Mouse (Mus musculus): ENCODE measurements around the gene Mat2a. TPM values are rescaled to one million over a fixed set of nuclear protein-coding genes. Genes with fewer than 3 reads are reported as not detected.
"Not testable (repeated sequence)": the region's sequence is repeated elsewhere in the genome, so short reads cannot be mapped to it uniquely, and the experiment has no call there.

Mat2a gene
- total RNA-seq (2022): 100 to 1,000 TPM; 191 to 262 (median 238) TPM

DNA sequence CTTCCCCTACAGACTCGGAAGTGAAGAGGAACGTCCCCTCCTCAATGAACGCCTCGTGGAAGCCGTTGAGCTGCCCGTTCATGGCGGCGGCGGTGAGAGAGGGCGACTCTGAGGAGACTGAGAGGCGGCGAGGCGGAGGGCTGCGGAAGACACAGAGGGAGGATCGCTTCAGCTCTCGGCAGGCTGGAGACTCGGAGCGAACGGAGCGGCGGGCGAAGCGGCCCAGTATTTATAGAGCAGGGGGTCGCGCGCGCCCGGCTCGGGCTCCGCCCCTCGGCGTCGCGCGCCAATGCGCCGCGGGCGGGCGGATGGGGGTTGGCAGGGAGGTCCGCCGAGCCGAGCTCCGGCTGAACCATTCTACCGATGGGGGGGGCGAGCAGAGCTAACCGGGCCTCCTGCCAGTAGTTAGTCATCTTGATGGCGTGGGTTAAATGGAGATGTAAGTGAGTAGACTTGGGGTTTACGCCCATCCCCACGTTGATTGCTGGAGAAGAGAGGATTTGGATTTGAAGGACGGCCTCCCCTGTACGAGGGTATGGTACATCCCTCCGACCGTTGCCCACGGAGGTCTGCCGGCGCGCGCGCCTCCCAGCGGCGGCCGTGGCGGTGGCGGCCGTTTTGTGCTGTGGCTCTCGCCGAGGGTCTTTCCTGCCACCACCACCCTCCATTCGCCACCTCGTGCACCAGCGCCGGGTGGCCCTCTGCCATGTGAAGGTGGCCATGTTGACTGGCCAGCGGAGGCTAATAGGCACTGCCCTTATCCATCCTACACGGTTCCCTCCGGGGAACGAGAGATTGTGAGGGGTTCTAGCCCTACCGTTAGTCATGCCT, at the start of gene Mat2a:
Mat2a (minus strand) TSS at position 204 of the 831 bp plus-strand sequence.
- DNase-seq: peak; percentile 93

DNA sequence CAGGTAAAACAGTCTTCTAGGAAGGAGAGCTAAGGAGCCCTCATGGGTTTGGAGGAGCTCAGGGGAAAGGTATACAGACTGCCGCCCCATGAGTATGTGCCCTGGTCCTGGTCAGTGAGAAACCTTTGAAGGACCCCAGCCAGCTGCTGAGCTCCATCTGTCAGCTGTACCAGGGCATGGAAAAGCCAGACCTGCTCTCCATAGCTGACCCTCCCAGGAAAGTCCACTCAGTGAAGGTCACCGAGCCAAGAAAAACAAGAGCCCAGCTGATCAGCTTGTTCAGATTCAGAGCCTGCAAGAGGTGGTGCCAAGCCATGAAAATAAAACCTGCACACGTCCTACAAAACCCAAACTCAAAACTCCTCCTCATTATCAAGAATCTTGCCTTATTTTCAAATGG, 49.5 kb upstream of the Mat2a start:
- no peak for DNase-seq

DNA sequence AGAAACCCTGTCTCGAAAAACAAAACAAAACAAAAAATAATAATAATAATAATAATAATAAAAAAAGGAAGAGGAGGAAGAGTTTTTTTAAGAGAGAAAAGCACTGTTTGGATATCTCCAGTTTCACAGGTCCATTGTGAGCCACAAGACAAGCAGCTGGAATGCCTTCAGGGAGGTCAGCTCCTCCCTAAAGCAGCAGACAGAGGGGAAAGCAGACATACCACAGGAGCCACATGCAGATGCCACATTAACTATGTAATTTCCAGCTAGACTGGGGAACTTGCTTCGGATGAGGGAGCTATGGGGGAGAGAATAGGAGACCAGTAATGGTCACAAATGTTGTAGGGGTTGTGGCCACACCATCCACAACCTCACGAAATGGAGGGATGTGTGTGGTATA, 47.9 kb upstream of the Mat2a start:
- no peak for DNase-seq

DNA sequence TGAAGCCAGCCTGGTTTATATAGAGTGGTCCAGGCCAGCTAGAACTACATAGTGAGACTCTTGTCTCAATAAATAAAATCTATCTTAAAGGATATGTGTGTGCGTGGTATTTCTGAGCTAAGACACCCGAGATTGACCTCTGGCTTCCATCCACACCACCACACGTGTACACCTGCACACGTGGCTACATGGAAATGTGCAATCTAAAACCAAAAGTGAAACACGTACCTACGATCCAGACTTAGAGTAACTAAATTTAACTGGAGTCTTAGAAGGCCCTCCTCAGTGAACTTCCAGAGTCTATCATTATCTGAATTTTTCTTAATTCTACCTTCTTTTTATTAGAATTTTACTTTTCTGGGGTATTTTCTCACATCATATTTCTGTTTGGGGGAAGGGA, 46.9 kb upstream of the Mat2a start:
- DNase-seq: no peak

DNA sequence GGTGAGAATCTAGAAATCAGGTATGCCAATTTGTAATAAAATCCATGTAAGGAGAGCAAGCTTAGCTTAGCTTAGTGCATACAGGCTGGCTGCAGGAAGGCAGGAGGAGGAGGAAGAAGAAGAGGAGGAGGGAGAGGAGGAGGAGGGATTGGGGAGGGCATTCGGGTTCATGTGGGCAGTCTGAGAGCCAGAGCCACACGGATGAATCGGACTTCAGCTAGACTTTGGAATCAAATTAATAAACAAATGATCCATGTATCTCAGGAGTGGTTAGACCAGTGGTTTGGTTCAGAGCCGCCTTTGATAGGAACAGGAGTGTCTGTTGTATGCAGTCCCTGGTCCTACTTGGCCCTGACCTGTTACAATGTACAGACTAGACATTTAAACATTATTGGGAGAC, 45.5 kb upstream of the Mat2a start:
- DNase-seq: no peak

DNA sequence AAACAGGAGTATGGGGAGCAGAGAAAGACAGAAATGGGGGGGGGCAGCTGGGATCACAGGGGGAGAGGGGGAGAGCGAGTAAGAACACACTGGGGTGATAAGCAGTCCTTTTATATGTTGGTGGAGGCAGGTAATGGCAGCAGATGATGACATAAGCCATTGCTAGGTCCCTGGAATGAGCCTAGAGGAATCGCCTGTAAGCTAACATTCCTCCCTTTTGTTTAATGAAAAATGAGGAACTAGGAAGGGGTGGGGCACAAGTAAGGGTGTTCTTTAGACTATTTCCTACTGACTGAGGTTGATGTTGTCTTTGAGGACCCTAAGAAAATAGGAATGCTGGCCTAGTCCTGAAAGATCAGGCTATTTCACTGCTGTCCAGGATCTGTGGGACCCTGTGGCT, 42.8 kb upstream of the Mat2a start:
- no peak for DNase-seq

DNA sequence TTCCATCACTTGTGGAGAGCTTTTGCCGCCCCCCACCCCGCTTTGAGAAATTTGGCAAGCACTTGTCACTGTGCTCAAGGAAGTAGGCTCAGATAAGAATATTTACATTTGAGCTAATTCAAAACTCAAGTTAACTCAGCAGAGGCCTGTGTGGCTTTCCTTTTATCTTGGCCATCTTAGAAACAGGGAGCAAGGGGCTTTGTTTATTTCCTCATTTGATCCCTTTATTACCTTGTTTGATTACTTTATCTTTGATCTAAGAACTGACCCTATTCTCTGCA, 41.0 kb upstream of the Mat2a start:
- no peak for DNase-seq

DNA sequence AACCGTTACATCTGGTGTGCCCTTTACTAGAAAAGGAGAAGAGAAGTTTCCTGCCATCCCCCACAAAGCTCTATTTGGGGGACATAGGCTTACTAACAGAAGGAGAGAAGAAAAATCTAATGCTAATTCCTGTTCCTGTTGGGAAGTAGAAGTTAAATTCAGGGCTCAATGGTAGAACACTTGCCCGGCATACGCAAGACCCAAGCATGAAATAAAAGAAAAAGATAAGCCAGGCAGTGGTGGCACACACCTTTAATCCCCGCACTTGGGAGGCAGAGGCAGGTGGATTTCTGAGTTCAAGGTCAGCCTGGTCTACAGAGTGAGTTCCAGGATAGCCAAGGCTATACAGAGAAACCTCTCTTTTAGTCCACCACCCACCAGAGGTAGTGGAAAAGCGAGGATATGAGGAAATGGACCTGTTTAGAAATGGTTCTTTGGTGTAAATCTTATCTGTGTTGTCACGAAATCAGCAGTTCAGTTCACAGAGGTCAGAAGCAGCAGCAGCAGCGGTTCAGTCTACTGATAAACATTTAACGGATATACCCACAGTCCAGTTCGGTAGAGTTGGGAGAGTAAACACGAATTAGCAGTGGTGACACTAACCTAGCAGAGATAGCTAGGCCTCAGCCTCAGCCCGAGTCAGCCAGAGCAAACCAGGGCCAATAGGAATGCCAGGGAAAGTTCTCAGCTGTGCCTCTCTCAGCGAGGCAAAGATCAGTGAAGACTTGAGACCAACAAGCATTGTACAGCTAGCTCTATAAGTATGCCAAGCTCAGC, 40.5 kb upstream of the Mat2a start:
- DNase-seq: no peak

DNA sequence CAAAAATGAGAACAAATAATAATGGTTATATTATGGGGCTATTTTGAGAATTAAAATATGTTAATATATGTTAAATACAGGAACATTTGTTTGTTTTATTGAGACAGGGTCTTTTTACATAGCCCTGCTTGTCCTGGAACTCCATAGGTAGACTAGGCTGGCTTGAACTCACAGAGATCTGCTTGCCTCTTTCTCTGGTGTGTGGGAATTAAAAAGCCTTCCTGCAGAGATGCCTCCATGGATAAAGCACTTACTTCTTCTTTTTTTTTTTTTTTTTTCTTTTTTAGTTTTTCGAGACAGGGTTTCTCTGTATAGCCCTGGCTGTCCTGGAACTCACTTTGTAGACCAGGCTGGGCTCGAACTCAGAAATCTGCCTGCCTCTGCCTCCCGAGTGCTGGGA, 39.3 kb upstream of the Mat2a start:
- not testable (repeated sequence) for DNase-seq

DNA sequence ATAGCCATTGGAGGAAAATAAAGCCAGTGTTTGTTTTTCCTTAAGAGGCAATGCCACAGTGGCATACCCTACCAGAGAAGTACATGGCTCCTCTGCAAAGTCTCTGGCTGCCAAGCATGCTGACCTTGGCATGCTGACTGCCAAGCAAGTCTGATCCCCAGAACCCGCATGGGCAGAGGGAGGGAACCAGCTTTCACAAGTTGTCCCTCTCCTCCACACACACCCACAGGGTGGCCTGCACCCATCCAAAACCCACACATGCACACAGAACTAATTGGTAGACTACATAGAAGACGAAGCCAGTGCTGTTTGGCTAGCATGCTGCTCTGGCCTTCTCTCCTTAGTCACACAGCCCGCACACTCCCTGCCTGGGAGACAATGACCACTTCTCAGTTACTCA, 38.3 kb upstream of the Mat2a start:
- DNase-seq: peak; percentile 47

DNA sequence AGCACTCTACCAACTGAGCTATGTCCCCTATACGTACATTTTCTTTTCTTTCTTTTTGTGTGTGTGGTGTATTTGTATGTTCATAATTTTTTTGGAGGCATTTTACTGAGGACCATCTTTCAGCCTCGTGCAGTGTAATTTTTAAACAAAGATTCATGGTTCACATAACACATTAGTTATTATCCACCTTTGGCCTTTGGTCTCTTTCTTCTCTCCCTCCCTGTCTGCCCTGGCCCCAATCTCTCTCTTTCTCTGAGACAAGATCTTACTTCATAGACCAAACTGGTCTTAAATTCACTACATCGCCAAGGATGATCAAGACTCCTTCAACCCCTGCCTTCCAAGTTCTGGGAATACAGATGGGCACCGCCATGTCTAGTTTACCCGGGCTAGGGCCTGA, 37.5 kb upstream of the Mat2a start:
- no peak for DNase-seq

DNA sequence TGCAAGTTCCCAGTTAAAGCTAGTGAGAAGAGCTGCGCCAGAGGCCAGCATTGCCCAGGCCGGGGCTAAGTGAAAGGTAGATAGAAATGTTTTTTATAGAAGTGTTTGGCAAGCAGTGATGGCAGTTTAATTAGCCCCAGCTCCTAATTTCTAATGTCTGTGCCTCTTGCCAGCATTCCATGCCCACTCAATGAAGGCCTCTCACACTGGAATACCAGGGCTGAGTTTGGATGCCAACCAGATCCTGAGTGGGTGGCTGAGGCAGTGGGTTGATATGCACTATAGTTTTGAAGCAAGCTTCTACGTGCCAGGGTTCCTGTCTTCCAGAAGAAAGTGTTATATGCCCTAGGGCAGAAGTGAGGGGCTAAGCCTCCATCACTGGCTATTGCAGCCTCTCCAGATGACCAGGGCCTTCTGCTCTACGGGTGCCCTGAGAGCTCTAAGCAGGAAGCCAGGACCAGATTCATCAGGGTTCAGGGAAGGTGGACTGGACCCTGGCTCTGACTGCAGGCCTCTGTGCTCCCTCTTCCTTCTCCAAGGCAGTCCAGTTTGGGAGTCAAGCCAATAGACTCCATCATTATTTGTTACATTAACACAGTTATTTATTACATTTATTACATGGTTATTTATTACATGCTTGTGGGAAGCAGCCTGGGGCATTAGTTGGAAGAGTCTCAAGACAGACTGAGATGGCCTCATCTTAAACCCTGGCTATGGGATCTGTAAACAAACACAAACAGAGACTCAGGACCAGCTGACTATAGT, 36.0 kb upstream of the Mat2a start:
- DNase-seq: no peak

DNA sequence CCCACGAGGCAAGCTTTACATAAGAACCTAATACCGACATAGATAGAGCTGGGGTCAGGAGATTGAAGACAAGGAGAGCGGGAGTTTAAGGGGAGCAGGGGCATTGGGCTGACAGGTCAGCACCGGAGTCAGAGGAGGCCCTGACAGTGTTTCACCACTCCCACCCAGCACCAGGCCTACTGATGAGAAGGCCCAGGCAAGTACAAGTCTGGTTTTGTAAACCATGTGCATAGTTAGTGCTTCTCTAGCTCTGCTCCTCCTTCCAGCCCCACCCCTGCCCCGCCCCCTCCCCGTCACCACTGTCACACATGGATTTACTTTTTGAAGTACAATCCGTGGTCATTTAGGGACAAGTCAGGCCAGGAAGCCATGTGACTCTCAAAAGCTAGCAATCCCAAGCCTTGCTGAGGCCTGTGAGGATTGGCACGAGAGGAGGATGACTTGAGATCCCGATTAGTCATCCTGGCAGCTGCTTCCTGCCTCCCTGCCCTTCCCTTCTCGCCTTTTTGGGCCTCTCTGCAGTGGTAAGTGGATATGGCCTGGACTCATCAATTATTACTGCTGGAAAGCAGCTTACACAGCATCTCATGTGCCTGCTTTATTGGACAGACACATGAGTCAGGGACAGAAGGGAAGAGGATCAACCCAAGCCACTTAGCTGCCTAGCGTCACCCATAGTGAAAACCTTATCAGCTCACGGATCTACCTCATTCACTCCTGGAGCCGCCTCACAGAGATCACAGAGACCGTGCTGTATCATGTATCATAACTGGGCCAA, 34.1 kb upstream of the Mat2a start:
- DNase-seq: peak; percentile 79

DNA sequence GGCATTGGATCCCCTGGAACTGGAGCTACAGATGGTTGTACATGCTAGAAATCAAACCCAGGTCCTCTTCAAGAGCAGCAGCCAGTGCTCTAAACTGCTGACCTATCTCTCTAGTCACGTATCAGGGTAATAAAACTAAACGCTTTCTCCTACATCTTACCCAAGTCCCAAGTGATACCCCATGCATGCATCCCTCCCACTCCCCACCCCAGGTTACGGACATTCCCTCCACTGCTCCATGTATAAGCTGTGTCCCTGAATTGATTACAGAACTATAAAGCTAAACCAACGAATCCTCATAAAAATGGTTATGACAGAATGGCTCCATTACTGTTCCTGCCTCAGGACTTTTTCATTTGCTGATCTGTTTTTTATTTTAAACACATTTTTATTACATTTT, 26.8 kb upstream of the Mat2a start:
- DNase-seq: no peak

DNA sequence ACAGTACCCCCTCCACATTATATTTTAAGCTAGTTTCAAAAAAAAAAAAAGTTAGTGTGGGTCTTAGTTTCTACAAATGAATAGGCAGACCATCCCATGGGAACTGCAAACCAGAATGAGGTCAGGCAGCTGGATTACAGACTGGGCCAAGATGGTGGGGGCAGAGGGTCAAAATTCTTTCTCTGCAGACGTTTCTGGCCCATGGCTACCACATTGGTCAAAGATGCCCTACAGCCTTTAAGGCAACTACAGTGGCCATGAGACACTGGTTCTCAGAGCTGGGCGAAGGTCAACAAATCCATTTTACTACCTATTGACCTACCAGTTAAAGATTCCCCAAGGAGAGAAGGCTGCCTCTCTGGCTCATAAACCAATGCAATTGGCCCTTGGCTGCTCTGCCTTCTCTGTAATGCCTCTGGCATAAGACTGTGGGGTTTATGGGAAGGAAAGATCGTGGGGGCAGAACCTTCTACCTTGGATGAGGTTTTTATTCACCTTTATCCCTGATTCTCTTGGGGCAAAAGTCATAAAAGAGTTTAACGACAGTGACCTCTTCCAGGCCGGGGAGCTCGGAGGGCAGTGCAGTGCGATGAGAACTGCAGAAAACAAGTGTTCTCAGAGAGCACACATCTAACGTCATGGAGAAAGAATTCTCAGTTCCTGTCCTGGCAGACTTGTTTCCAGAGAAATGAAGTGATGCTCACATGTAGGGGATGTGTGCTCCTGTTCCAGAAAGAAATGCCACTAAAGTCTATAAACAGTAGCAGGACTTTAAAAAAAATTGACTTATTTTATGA, 26.2 kb upstream of the Mat2a start:
- no peak for DNase-seq

DNA sequence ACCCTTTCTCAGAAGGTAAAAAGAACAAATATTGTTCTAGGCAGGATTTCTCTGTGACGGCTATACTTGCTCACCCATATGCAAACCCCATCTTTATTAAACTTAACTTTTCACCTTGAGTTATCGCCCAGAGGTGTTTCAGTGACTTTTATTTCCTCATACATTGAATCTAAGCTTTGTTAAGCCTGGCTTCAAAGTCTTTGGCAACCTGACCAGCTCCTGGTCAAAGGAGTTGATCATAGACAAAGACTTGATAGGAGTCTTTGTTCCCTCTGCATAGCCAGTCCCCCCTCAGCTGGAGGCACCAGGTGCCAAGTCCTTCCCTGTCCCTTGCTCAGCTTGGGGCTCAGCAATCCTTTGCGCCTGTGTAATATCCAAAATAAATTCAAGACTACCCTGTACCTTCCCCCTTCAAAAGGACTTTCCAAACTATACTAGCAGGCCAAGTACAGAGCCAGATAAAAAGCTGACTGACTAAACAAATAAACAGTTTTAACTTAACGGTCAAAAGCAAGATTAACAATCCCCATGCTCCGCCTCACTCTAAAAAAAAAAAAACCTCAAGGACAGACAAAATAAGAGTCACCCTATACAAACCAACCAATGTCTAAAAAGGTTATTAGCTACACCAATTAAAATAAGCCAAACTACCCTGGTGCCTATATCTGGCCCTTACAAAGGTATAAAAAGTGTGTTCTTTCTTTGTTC, 23.3 kb upstream of the Mat2a start:
- DNase-seq: not testable (repeated sequence)

DNA sequence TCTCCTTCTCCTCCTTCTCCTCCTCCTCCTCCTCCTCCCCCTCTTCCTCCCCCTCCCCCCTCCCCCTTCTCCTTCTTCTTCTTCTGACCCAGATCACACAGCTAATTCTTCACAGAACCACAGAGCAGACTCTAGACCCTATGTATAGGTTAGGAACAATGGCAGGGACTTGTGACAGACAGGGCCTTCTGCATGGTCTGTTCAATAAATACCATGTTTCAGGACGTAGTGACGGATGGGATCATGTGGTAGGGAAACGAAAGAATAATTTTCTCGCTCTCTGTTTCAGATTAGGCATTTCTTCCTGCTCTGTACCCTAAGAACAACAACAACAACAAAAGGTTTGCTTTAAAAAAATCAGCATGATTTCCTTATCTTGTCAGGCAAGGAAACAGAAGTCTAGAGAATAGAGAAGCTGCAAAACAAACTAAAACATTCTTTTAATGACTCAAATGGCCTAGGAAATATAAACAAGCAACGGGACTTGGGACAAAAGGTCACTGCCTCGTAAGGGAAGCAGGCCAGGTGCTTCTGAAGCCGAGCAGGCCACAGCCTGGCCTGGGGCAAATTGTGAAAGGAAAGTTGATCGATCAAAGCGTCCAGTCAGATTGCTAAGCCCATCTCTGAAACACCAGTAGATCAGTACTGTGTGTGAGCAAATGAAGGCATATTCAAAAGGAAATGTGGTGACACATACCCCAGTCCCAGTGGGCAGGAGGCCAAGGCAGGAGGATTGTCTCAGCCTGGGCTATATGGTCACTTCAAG, 20.9 kb upstream of the Mat2a start:
- DNase-seq: no peak

DNA sequence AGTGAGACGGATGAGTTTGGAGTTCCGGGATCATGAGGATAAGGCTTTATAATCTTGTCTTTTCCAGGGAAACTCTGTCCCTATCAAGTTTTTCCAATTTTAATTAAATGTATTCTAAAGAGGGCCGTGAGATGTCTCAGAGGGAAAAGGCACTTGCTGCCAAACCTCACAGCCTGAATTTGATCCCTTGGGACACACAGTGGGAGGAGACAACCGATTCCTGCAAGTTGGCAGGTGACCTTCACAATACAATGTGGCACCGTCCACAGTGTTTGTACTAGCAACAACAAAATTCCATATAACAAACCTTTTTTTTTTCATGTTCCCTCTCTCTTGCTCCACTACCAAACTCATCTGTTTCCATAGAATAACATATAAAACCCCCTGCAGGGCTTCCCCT, 19.6 kb upstream of the Mat2a start:
- no peak for DNase-seq

DNA sequence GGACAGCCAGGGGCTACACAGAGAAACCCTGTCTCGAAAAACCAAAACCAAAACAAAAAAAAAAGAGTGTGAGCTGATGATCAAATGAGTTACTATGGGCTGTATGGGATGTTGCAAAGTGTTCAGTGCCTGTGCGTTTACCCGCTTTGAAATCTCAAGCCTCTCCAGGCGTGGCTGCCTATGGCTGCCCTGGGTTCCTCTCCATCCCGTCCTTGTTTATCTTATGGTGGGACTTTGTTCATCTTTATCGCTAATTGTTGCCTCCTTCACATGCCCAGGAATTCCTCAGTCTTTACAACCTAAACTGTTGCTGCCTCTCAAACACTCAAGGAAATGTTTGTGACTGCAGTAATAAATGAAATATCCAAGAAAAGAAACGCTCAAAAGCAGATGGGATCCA, 19.1 kb upstream of the Mat2a start:
- no peak for DNase-seq

DNA sequence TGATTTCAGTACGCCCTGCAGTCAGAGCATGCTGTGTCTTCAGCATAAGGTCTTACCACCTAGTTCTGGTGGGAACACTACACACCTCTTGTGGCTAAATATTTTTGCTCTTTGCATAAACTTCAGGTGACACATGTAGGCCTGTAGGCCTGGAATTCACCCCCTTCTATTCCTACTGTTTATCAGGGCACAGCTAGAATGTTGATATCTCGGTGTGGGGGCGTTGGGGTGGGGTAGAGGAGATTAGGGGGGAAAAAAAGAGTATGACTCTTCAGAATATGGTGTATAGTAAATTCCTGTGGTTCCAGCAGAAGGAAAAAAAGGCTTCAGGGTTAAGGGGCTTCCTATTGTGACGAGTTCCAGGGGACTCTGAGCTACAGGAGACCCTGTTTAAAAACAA, 17.2 kb upstream of the Mat2a start:
- no peak for DNase-seq
